ENCODE assay signal across 12 mouse cellular contexts in the genomic region with DNA sequence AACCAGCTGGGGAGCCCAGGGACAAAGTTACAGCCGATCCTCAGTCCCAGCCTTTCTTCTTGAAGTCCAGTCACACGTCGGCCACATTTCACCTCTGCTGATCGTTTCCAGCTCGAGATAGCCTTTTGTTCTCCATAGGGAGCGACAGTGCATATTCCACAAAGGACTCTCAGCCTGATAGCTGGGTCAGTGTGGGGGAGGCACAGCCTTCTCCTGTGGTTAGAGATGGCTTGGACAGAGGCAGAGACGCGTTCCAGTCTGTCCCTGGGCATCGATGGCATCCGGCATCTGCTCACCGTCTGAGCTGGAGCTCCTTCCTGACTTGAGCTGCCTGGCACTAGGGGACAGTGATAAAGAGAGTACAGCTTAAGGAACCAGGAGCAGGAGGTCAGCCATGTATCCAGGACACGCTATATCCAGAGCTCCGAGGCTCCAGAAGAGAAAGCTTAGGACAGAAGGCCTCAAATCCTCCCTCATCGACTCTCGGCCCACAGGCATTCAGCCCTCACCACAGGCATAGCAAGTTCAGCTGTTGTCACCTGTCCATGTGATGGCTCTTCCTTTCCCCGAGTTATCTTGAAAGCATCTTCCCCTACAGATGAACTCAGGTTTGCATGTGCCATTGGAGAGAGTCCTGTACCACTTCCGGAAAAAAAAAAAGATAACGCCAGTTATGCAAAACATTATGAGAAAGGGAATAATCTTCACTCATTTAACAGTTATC.
A peak's percentile ranks its signal among the peaks of the same experiment; 100 is the strongest.
DNase-seq lines count a peak whose midpoint lies in the region; ATAC-seq and TF ChIP-seq lines count a peak whose summit lies in the region.
"Had no signal": no experiment of that assay in that cellular context is flagged by ENCODE, and none has a peak within 500 bp of the region (broad histone marks: within the 10 kb centered on the region; RNA-seq: fewer than 3 reads in every experiment).

No protein-coding gene starts in this region.

- no peaks in the 10 kb centered on the region for H3K9me3 ChIP-seq in intestine, embryonic 14.5 days (ENCODE audit: control insufficient read depth, low read length)
- H3K9me3 ChIP-seq in intestine, postnatal 0 days (ENCODE audit: control insufficient read depth), result no peaks in the 10 kb centered on the region
- H3K9me3 ChIP-seq in CH12.LX (replicated peaks; ENCODE audit: low read length), result peaks cover 2% of the 10 kb centered on the region
- no peaks in the 10 kb centered on the region for H3K9me3 ChIP-seq in MEL (replicated peaks; ENCODE audit: insufficient read depth, low read length)
- H3K9me3 ChIP-seq in limb, embryonic 12.5 days, result 0 out of 2 replicates have a peak, but pooled peaks cover 2% of the 10 kb centered on the region

- dilution Hi-C loops in CH12.LX (cut with MboI; ENCODE audit: extremely low pct_ligation_motif_present, extremely low pct_unique_long_range_greater_than_20kb, low sequenced_read_pairs), result no loop called here

- H3K27ac ChIP-seq in intestine, embryonic 14.5 days (ENCODE audit: low read depth), result no peak overlapping the region
- no peak overlapping the region for H3K27ac ChIP-seq in intestine, postnatal 0 days (ENCODE audit: low read depth, low read length)
- H3K27ac ChIP-seq in CH12.LX (ENCODE audit: insufficient read depth, low read depth) (peak overlapping the region; percentile 94), MEL (ENCODE audit: control insufficient read depth, low read depth, low read length) (no peak overlapping the region)
- peak overlapping the region; percentile 89 for H3K27ac ChIP-seq in limb, embryonic 12.5 days

- no peak for TF ChIP-seq CTCF in intestine, postnatal 0 days (IDR thresholded peaks at IDR 0.05; ENCODE audit: low read depth)
- no peak for TF ChIP-seq CTCF in CH12.LX (conservative IDR thresholded peaks at IDR 0.05 in 1 of 2, IDR thresholded peaks at IDR 0.05 in 1 of 2; ENCODE audit: low read depth in 2 of 2, low read length in 2 of 2)
- TF ChIP-seq CTCF in MEL (IDR thresholded peaks at IDR 0.05 in 2 of 3, conservative IDR thresholded peaks at IDR 0.05 in 1 of 3; ENCODE audit: control insufficient read depth in 1 of 3, insufficient read depth in 1 of 3, low read depth in 2 of 3, low read length in 3 of 3, poor library complexity in 1 of 3, severe bottlenecking in 1 of 3), result no peak

- H3K4me2 ChIP-seq in intestine, embryonic 14.5 days (ENCODE audit: low read length), result no peak overlapping the region
- no peak overlapping the region for H3K4me2 ChIP-seq in intestine, postnatal 0 days (replicated peaks; ENCODE audit: low read depth)
- H3K4me2 ChIP-seq in CH12.LX (ENCODE audit: insufficient read depth, low read depth, poor library complexity, severe bottlenecking), result peak overlapping the region; percentile 93
- H3K4me2 ChIP-seq in limb, embryonic 12.5 days, result peak overlapping the region; percentile 6; the same call in 1 of the 2 replicates

- H3K4me3 ChIP-seq in intestine, embryonic 14.5 days (ENCODE audit: low read depth, low read length), result no peak overlapping the region
- H3K4me3 ChIP-seq in intestine, postnatal 0 days (ENCODE audit: low read depth, low read length), result no peak overlapping the region
- H3K4me3 ChIP-seq in CH12.LX (replicated peaks in 1 of 3; ENCODE audit: low read depth in 2 of 3, low read length in 2 of 3, poor library complexity in 1 of 3) (peak overlapping the region; percentile 44 to 63 (median 52)), MEL (ENCODE audit: control insufficient read depth in 1 of 2, insufficient read depth in 1 of 2, low read depth in 2 of 2, low read length in 2 of 2) (no peak overlapping the region)
- H3K4me3 ChIP-seq in limb, embryonic 12.5 days (replicated peaks), result no peak overlapping the region

- TF ChIP-seq RAD21 in CH12.LX (IDR thresholded peaks at IDR 0.05; ENCODE audit: low read depth, low read length), result no peak; the same call in 1 of the 2 replicates
- TF ChIP-seq RAD21 in MEL (IDR thresholded peaks at IDR 0.05; ENCODE audit: low read depth, low read length), result no peak

- 62% methylated on average over 18 of the region's 18 CpGs for WGBS in intestine, embryonic 14.5 days
- 69% methylated on average over 18 of the region's 18 CpGs for WGBS in intestine, postnatal 0 days
- 57% methylated on average over 18 of the region's 18 CpGs for WGBS in limb, embryonic 12.5 days

- H3K79me2 ChIP-seq in CH12.LX (replicated peaks; ENCODE audit: control insufficient read depth, extremely low read depth, insufficient read depth, poor library complexity, severe bottlenecking), result peaks cover 19% of the 10 kb centered on the region
- no peaks in the 10 kb centered on the region for H3K79me2 ChIP-seq in MEL (ENCODE audit: control insufficient read depth, insufficient read depth, low read length, poor library complexity)

- intact Hi-C loops in left cerebral cortex, postnatal 4 days (cut with DNase I), result no loop called here

- peak; percentile 66 for TF ChIP-seq POLR2A in CH12.LX (IDR thresholded peaks at IDR 0.05; ENCODE audit: low read depth, low read length)
- no peak for TF ChIP-seq POLR2A in MEL (IDR thresholded peaks at IDR 0.05; ENCODE audit: control insufficient read depth in 1 of 2, insufficient read depth in 1 of 2, low read depth in 1 of 2, low read length in 2 of 2, poor library complexity in 1 of 2)

- in situ Hi-C loops in CH12.LX (cut with MboI; ENCODE audit: low pct_ligation_motif_present, low pct_unique_long_range_greater_than_20kb, low sequenced_read_pairs), result loop anchor here (5.0 kb wide), 3 partner anchors 81 to 176 kb away; a partner anchor contains a TSS

- DNase-seq in intestine, embryonic 14.5 days (ENCODE audit: low spot score), result peak; percentile 18
- DNase-seq in CH12.LX (ENCODE audit: extremely low read depth) (peak; percentile 80), MEL (ENCODE audit: low read depth, low spot score) (no peak)
- DNase-seq in left cerebral cortex, postnatal 4 days, result no peak
- no peak for DNase-seq in urinary bladder, adult 18-20 months (ENCODE audit: low spot score in 2 of 2)
- DNase-seq in gastrocnemius, postnatal 10 days, result no peak
- DNase-seq: adrenal gland, postnatal 25 days; cerebellum, adult 2 months; kidney, adult 18-20 months; lung, adult 2 months had no signal

- H3K36me3 ChIP-seq in intestine, embryonic 14.5 days (ENCODE audit: control insufficient read depth, insufficient read depth, low read length), result no peaks in the 10 kb centered on the region
- no peaks in the 10 kb centered on the region for H3K36me3 ChIP-seq in intestine, postnatal 0 days (ENCODE audit: control insufficient read depth, insufficient read depth)
- H3K36me3 ChIP-seq in CH12.LX (replicated peaks in 1 of 2; ENCODE audit: control insufficient read depth in 1 of 2, insufficient read depth in 1 of 2, low read length in 1 of 2), result peaks cover 0 to 12% of the 10 kb centered on the region in 2 experiments
- H3K36me3 ChIP-seq in MEL (ENCODE audit: control insufficient read depth in 1 of 2, insufficient read depth in 2 of 2, low read length in 2 of 2), result peaks cover 0 to 9% of the 10 kb centered on the region in 2 experiments; a peak in 2 of 4 replicates
- no peaks in the 10 kb centered on the region for H3K36me3 ChIP-seq in limb, embryonic 12.5 days

- H3K9ac ChIP-seq in intestine, embryonic 14.5 days (ENCODE audit: low read length), result no peak overlapping the region
- no peak overlapping the region for H3K9ac ChIP-seq in intestine, postnatal 0 days (ENCODE audit: low read depth, low read length)
- H3K9ac ChIP-seq in CH12.LX (ENCODE audit: insufficient read depth, low read depth) (peak overlapping the region; percentile 88), MEL (ENCODE audit: control insufficient read depth, low read depth, low read length, poor library complexity, severe bottlenecking) (no peak overlapping the region)
- no peak overlapping the region for H3K9ac ChIP-seq in limb, embryonic 12.5 days (replicated peaks)

- no peak for ATAC-seq in intestine, embryonic 14.5 days (replicated peaks; ENCODE audit: low FRiP score, low TSS enrichment, low read depth)
- ATAC-seq in intestine, postnatal 0 days, result no peak; the same call in 1 of the 2 replicates
- no peak for ATAC-seq in limb, embryonic 12.5 days (ENCODE audit: insufficient number of reproducible peaks, insufficient read depth, low FRiP score, low TSS enrichment, low read depth)

- TF ChIP-seq EP300 in CH12.LX (IDR thresholded peaks at IDR 0.05; ENCODE audit: low read length) (peak; percentile 59; the same call in 1 of the 2 replicates), MEL (IDR thresholded peaks at IDR 0.05; ENCODE audit: low read depth in 1 of 2, low read length in 2 of 2) (no peak)

- no peaks in the 10 kb centered on the region for H3K27me3 ChIP-seq in intestine, embryonic 14.5 days (replicated peaks; ENCODE audit: control insufficient read depth, insufficient read depth, low read length)
- H3K27me3 ChIP-seq in intestine, postnatal 0 days (replicated peaks; ENCODE audit: control insufficient read depth, insufficient read depth, low read length), result no peaks in the 10 kb centered on the region
- H3K27me3 ChIP-seq in CH12.LX (replicated peaks), result no peaks in the 10 kb centered on the region
- H3K27me3 ChIP-seq in MEL (ENCODE audit: control insufficient read depth in 1 of 2, insufficient read depth in 2 of 2, low read length in 2 of 2), result no peaks in the 10 kb centered on the region
- H3K27me3 ChIP-seq in limb, embryonic 12.5 days, result no peaks in the 10 kb centered on the region

- H3K4me1 ChIP-seq in intestine, embryonic 14.5 days (replicated peaks; ENCODE audit: control insufficient read depth, insufficient read depth, low read length), result peaks cover 21% of the 10 kb centered on the region
- H3K4me1 ChIP-seq in intestine, postnatal 0 days (replicated peaks; ENCODE audit: control insufficient read depth, insufficient read depth, low read length), result no peaks in the 10 kb centered on the region
- peaks cover 29 to 55% of the 10 kb centered on the region in 2 experiments for H3K4me1 ChIP-seq in CH12.LX (ENCODE audit: control insufficient read depth in 1 of 2, insufficient read depth in 2 of 2)
- H3K4me1 ChIP-seq in MEL (ENCODE audit: control insufficient read depth in 1 of 2, insufficient read depth in 2 of 2, low read length in 2 of 2), result peaks cover 7 to 19% of the 10 kb centered on the region in 2 experiments
- peaks cover 38% of the 10 kb centered on the region for H3K4me1 ChIP-seq in limb, embryonic 12.5 days (replicated peaks)

TF ChIP-seq in CH12.LX, 34 proteins besides CTCF, POLR2A, EP300 and RAD21 (continues in another document):
- TF ChIP-seq MAFK (IDR thresholded peaks at IDR 0.05; ENCODE audit: insufficient replicate concordance, low read length), result no peak
- TF ChIP-seq GABPA (IDR thresholded peaks at IDR 0.05; ENCODE audit: insufficient replicate concordance, low read depth, low read length), result no peak
- no peak for TF ChIP-seq JUND (conservative IDR thresholded peaks at IDR 0.05; ENCODE audit: low read depth, low read length)
- TF ChIP-seq ZNF384 (IDR thresholded peaks at IDR 0.05; ENCODE audit: low read depth, low read length), result peak; percentile 97

TF ChIP-seq in MEL, 35 proteins besides CTCF, POLR2A, EP300 and RAD21 (continues in another document):
- no peak for TF ChIP-seq MXI1 (IDR thresholded peaks at IDR 0.05; ENCODE audit: low read depth, low read length)
- TF ChIP-seq ZNF384 (IDR thresholded peaks at IDR 0.05; ENCODE audit: low read depth, low read length), result peak; percentile 49; the same call in 1 of the 2 replicates
- TF ChIP-seq MAZ (IDR thresholded peaks at IDR 0.05; ENCODE audit: low read depth, low read length), result no peak
- no peak for TF ChIP-seq E2F4 (IDR thresholded peaks at IDR 0.05; ENCODE audit: borderline replicate concordance, low read depth, low read length)

Comparison
In these comparisons a context has a peak if more than half of its experiments do, and no peak if none do; other contexts are left out.
1. DNase-seq: peak in intestine, embryonic 14.5 days (single experiment) and CH12.LX (single experiment); none in MEL (single experiment), left cerebral cortex, postnatal 4 days (single experiment), urinary bladder, adult 18-20 months (0 of 2) and gastrocnemius, postnatal 10 days (single experiment).
2. H3K27ac ChIP-seq: peak in CH12.LX (single experiment) and limb, embryonic 12.5 days (single experiment); none in intestine, embryonic 14.5 days (single experiment), intestine, postnatal 0 days (single experiment) and MEL (single experiment).
3. H3K4me2 ChIP-seq: peak in CH12.LX (single experiment) and limb, embryonic 12.5 days (single experiment); none in intestine, embryonic 14.5 days (single experiment) and intestine, postnatal 0 days (single experiment).
4. H3K4me3 ChIP-seq: peak in CH12.LX (3 of 3); none in intestine, embryonic 14.5 days (single experiment), intestine, postnatal 0 days (single experiment), MEL (0 of 2) and limb, embryonic 12.5 days (single experiment).